Mouse (Mus musculus) neural tube, postnatal 0 days (tissue): ENCODE data around the gene Manba. TPM values are rescaled to one million over a fixed set of nuclear protein-coding genes. Genes with fewer than 3 reads are reported as not detected.

Experiments
- polyA plus RNA-seq: library from polyadenylated mRNA; unstranded; fragments of >200 nt; fragmentation: Nextera tagmentation; extraction: Ambion mirVana; gene quantifications from 2 replicates; pipeline ENCODE4 v1.2.1, GENCODE M21; 2015

The Manba gene
- 7.9 and 8.3 TPM in 2 replicates for polyA plus RNA-seq

DNA sequence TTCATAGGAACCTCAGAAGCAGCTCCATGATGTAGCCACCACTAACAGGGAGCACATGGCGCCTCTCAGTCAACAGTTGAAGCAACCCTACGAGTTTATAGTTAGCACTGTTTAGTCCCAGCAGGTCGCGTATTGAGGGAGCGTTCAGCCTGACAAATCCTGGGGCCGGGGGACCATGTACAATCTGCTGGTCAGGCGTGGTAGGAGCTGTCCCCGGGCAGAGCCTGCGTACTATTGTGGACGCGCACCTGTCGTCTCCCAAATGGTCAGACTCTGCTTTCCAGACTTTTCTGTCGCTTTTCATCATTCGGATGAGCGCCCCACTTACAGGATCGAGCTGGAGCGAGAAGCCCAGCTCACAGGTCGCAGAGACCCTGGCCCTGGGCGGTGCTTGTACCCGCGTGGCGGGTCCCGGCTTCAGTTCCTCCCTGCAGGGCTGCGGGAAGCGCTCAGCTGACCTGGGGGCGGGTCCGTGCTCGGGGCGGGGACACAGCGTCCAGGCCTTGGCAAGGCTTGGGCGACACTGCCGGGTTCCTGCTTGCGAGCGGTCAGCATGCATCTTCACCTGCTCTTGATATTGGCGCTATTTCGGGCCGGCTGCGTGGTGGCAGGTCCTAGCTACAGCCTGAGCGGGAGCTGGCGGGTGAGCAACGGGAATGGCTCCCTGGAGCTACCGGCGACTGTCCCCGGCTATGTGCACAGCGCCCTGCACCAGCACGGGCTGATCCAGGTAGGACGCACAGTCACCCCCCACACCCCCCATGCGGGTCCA is at the start of gene Manba:
Gene Manba (plus strand): TSS at position 484 of the 772 bp plus-strand sequence.

DNA sequence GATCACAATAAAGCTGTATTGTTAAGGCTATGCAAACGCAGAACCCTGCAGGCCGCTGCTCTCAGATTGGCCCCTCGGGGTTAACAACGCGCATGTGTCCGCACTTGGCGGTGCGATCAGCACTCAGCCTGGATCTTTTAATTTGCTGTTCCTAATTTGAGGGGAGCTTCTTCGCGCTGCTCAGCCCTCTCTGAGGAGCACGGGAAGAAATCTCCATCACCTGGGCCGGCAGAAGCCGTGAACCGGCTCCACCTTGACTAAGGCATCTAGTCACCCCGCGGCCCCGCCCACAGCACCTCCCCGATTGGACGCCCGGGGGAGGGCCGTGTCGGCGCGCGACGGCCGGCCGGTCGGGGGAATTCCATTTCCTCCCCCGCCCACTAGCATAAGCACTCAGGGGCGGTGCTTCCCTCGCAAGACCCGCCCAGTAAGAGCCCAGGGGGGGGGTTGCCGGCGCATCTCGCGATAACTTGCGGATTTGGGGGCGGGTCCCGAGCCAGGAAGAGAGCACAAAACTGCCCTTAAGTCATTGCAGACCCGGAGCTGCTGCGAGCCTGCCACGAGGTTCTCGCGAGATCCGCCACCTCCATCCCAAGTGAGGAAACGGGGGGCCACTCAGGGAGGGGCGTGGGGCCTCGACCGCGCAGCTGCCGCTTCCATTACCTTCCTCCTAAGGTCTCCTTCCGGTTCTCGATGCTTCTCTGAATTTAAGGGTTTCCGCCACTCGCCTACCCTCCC is 47.5 kb upstream of the Manba start, which contains the start of gene Ube2d3:
Gene Ube2d3 (plus strand): TSS at position 392 of the 738 bp plus-strand sequence.

Other genes with a start within 250 kb of the Manba start
- gene Bdh2, start 204.4 kb upstream of the Manba start, polyA plus RNA-seq, result 5.8 and 8.0 TPM in 2 replicates
- 2.6 and 3.4 TPM in 2 replicates for gene Slc9b2, start 177.9 kb upstream of the Manba start, polyA plus RNA-seq
- not detected in 2 replicates for gene Slc9b1, start 137.6 kb upstream of the Manba start, polyA plus RNA-seq
- 45.5 and 48.2 TPM in 2 replicates for gene Cisd2, start 61.7 kb upstream of the Manba start, polyA plus RNA-seq
- gene Ube2d3, start 47.5 kb upstream of the Manba start, polyA plus RNA-seq, result 282 and 301 TPM in 2 replicates
- gene Nfkb1, start 205.9 kb downstream of the Manba start, polyA plus RNA-seq, result 8.2 and 10.3 TPM in 2 replicates